Mouse (Mus musculus): Measurements from ENCODE around the gene Clic5. TPM values are rescaled to one million over a fixed set of nuclear protein-coding genes. Genes with fewer than 3 reads are reported as not detected.

The Clic5 gene
- polyA plus RNA-seq, 1 experiment, result 3.3 TPM

DNA sequence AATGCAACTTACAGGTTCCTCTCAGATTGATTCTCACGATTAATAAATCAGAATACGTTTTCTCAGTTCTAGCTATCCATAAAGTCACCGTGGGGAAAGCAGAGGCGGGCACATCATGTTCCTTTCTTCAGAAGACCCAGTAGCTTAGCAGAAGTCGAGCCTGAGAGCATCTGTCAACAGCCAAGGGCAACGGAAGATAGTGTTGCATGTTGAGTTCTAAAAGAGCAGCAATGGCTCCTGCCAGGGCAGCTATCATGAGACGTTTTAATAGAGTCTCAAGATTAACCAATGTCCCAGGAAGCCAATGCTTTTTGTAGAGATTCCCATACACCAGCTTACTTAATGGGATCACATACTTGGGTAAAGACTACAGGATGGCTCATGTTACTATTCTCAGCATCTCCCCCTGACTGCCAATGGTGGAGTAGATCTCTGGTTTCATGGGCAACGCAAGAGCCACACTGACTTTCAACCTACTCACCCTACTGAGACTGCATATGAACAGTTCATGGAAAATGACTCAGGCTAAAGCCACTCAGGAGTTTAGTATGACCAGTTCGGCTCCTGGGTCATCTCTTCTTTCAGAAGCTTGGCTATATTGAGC, 26.9 kb downstream of the Clic5 start:
- H3K4me1 ChIP-seq (ENCODE audit: control insufficient read depth, insufficient read depth, low read length), result no peaks in the 10 kb centered on the region
- no peak overlapping the region for H3K27ac ChIP-seq (ENCODE audit: insufficient read depth, low read length)
- TF ChIP-seq CTCF (IDR thresholded peaks at IDR 0.05; ENCODE audit: extremely low read depth, insufficient read depth, low read length) (no peak), POLR2A (IDR thresholded peaks at IDR 0.05; ENCODE audit: extremely low read depth, insufficient read depth, low read length) (no peak)
- H3K4me3 ChIP-seq (ENCODE audit: insufficient read depth, low read length), result no peak overlapping the region

DNA sequence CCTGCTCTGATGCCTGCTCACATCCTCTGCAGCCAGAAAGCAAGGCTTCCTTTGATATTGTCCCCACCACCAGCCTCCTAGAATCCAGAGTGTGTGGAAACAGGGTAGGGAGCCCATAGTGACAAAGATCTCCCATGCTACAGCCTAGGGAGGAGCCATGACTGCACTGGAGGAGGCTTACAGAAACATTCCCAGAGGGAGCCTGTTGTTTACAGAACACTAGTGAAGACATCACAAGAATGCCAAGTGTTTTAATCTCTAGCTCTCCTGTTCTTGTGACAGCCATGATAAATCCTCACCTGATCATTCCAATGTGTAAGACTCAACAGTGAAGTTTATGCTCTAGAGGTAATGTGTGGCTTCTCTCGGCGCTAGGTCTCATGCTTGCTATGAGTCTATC, 28.8 kb downstream of the Clic5 start:
- H3K27ac ChIP-seq (ENCODE audit: insufficient read depth, low read length), result no peak overlapping the region
- TF ChIP-seq POLR2A (IDR thresholded peaks at IDR 0.05; ENCODE audit: extremely low read depth, insufficient read depth, low read length) (no peak), CTCF (IDR thresholded peaks at IDR 0.05; ENCODE audit: extremely low read depth, insufficient read depth, low read length) (no peak)
- no peaks in the 10 kb centered on the region for H3K4me1 ChIP-seq (ENCODE audit: control insufficient read depth, insufficient read depth, low read length)
- H3K4me3 ChIP-seq (ENCODE audit: insufficient read depth, low read length), result no peak overlapping the region

GRCm38 (mm10) chr17:44219943-44220342, 31.6 kb downstream of the Clic5 start:
- TF ChIP-seq CTCF (IDR thresholded peaks at IDR 0.05; ENCODE audit: extremely low read depth, insufficient read depth, low read length) (no peak), POLR2A (IDR thresholded peaks at IDR 0.05; ENCODE audit: extremely low read depth, insufficient read depth, low read length) (no peak)
- Histone ChIP-seq H3K27ac (ENCODE audit: insufficient read depth, low read length) (no peak overlapping the region), H3K4me1 (ENCODE audit: control insufficient read depth, insufficient read depth, low read length) (no peaks in the 10 kb centered on the region), H3K4me3 (ENCODE audit: insufficient read depth, low read length) (no peak overlapping the region)

DNA sequence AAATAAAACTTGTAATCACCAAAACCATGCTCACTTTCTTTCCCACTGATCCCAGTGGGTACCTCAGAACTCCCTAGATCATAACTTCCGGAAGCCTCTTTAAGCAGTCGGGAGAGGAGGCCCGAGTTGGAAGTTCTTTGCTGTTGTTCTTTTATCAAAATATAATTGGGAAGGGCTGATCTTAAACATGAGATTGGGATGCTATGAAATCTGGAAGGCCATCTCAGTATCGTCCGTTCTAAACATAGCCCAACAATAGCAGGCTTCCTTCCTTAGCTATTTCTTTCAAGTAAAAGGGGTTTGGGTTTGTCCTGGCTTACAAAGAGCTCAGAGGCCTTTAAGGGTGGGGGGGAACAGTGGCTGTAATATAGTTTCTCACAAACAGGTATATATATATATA, 40.0 kb downstream of the Clic5 start:
- H3K4me1 ChIP-seq (ENCODE audit: control insufficient read depth, insufficient read depth, low read length), result no peaks in the 10 kb centered on the region
- TF ChIP-seq POLR2A (IDR thresholded peaks at IDR 0.05; ENCODE audit: extremely low read depth, insufficient read depth, low read length) (no peak), CTCF (IDR thresholded peaks at IDR 0.05; ENCODE audit: extremely low read depth, insufficient read depth, low read length) (no peak)
- no peak overlapping the region for H3K4me3 ChIP-seq (ENCODE audit: insufficient read depth, low read length)
- no peak overlapping the region for H3K27ac ChIP-seq (ENCODE audit: insufficient read depth, low read length)

GRCm38 (mm10) chr17:44230083-44230482, 41.7 kb downstream of the Clic5 start:
- Histone ChIP-seq H3K27ac (ENCODE audit: insufficient read depth, low read length) (0 out of 2 replicates have a peak overlapping the region, but pooled peaks have one; percentile 0), H3K4me1 (ENCODE audit: control insufficient read depth, insufficient read depth, low read length) (no peaks in the 10 kb centered on the region)
- TF ChIP-seq CTCF (IDR thresholded peaks at IDR 0.05; ENCODE audit: extremely low read depth, insufficient read depth, low read length), result no peak
- TF ChIP-seq POLR2A (IDR thresholded peaks at IDR 0.05; ENCODE audit: extremely low read depth, insufficient read depth, low read length), result no peak

GRCm38 (mm10) chr17:44239030-44239721, 50.8 kb downstream of the Clic5 start:
- Histone ChIP-seq H3K27ac (ENCODE audit: insufficient read depth, low read length) (peak overlapping the region; percentile 80), H3K4me1 (ENCODE audit: control insufficient read depth, insufficient read depth, low read length) (no peaks in the 10 kb centered on the region), H3K4me3 (ENCODE audit: insufficient read depth, low read length) (no peak overlapping the region)
- TF ChIP-seq CTCF (IDR thresholded peaks at IDR 0.05; ENCODE audit: extremely low read depth, insufficient read depth, low read length), result no peak
- no peak for TF ChIP-seq POLR2A (IDR thresholded peaks at IDR 0.05; ENCODE audit: extremely low read depth, insufficient read depth, low read length)

More at GRCm38 (mm10) chr17:44230083-44230482, 41.7 kb downstream of the Clic5 start:
- H3K4me3 ChIP-seq (ENCODE audit: insufficient read depth, low read length), result no peak overlapping the region

GRCm38 (mm10) chr17:44240742-44241141, 52.4 kb downstream of the Clic5 start:
- no peaks in the 10 kb centered on the region for H3K4me1 ChIP-seq (ENCODE audit: control insufficient read depth, insufficient read depth, low read length)
- no peak for TF ChIP-seq POLR2A (IDR thresholded peaks at IDR 0.05; ENCODE audit: extremely low read depth, insufficient read depth, low read length)
- TF ChIP-seq CTCF (IDR thresholded peaks at IDR 0.05; ENCODE audit: extremely low read depth, insufficient read depth, low read length), result no peak
- H3K4me3 ChIP-seq (ENCODE audit: insufficient read depth, low read length), result no peak overlapping the region
- no peak overlapping the region for H3K27ac ChIP-seq (ENCODE audit: insufficient read depth, low read length)

DNA sequence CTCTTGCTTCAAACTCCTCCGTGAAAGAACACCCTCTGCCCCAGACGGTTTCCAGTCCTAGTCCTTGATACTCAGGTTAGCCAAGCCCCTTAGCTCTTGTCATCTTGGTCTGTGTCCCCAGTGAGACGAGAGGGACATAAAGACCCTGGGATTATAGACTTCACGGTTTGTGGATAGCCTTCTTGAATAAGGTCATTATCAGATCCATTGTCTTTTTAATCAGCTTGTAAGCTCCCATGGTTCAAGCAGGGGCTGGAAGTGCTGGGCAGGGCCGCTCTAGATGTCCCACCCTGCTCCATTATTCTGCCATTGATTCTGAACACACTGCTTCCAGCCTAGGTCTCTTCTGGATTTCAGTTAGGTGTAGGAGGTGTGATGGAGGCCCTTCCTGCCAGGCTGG, 55.7 kb downstream of the Clic5 start:
- Histone ChIP-seq H3K4me1 (ENCODE audit: control insufficient read depth, insufficient read depth, low read length) (no peaks in the 10 kb centered on the region), H3K4me3 (ENCODE audit: insufficient read depth, low read length) (no peak overlapping the region), H3K27ac (ENCODE audit: insufficient read depth, low read length) (no peak overlapping the region)
- TF ChIP-seq CTCF (IDR thresholded peaks at IDR 0.05; ENCODE audit: extremely low read depth, insufficient read depth, low read length) (no peak), POLR2A (IDR thresholded peaks at IDR 0.05; ENCODE audit: extremely low read depth, insufficient read depth, low read length) (no peak)

DNA sequence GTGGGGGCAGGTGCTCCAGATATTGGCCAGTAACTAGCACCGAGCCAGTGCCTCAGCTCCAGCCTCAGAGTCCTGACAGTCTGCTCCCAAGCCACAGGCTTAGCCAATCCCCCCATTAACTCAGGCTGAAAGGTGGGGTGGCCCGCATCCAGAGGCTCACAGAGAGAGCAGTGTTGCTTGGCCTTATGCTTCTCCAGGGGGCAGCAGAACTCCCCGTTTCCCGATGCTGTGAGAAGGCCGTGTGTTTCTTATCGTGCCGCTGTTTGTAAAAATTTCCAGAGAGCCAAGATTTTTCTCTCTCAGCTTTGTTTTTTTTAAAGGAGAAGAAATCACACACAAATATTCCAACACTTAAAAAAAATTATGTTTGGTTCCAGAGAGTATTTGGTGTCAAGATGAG, 56.2 kb downstream of the Clic5 start:
- TF ChIP-seq CTCF (IDR thresholded peaks at IDR 0.05; ENCODE audit: extremely low read depth, insufficient read depth, low read length), result no peak
- no peak for TF ChIP-seq POLR2A (IDR thresholded peaks at IDR 0.05; ENCODE audit: extremely low read depth, insufficient read depth, low read length)
- Histone ChIP-seq H3K4me1 (ENCODE audit: control insufficient read depth, insufficient read depth, low read length) (no peaks in the 10 kb centered on the region), H3K27ac (ENCODE audit: insufficient read depth, low read length) (no peak overlapping the region), H3K4me3 (ENCODE audit: insufficient read depth, low read length) (no peak overlapping the region)

DNA sequence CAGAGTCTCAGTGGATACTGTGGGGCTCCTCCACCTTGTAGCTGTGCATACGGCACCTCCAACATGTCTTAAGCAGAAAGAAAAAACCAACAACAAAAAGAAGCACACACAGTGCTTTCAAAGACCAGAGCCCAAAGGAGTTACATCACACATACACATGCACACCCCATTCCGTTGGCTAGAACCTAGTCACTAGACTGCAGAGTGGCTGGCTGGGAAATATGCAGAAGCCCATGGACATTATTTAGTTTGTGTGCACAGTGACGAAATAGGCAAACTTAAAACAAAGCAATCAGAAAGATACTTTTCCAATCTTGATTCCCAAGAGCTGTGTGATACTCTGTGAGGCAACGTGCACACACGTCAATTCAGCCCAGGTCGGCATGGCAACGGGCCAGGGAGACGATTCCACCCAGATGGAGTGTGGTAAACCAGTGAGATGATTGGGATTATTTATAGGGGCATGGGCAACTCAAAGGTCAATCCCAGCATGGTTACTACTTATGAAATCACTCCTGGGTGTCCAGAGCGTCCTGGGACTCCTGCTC, 57.8 kb downstream of the Clic5 start:
- TF ChIP-seq POLR2A (IDR thresholded peaks at IDR 0.05; ENCODE audit: extremely low read depth, insufficient read depth, low read length), result no peak
- H3K27ac ChIP-seq (ENCODE audit: insufficient read depth, low read length), result no peak overlapping the region
- no peaks in the 10 kb centered on the region for H3K4me1 ChIP-seq (ENCODE audit: control insufficient read depth, insufficient read depth, low read length)
- no peak overlapping the region for H3K4me3 ChIP-seq (ENCODE audit: insufficient read depth, low read length)
